Mouse (Mus musculus) heart, adult 9 months (tissue): ENCODE data around the gene Slc5a4a.

Source experiments
- DNase-seq, 2 experiments: peaks; one replicate each; pipeline ENCODE4 v3.0.0; 2022; ENCODE audit warnings: low spot score in 2 of 2

Slc5a4a gene

GRCm38 (mm10) chr10:76218240-76218639, 71.0 kb downstream of the Slc5a4a start:
- no peak for DNase-seq

GRCm38 (mm10) chr10:76225944-76226343, 78.7 kb downstream of the Slc5a4a start:
- no peak for DNase-seq

GRCm38 (mm10) chr10:76229627-76230026, 82.4 kb downstream of the Slc5a4a start:
- no peak for DNase-seq

GRCm38 (mm10) chr10:76237341-76238225, 90.3 kb downstream of the Slc5a4a start, which contains the start of gene Prmt2:
TSS of gene Prmt2 (minus strand) at chr10:76237865.
- peak; percentile 91 to 92 for DNase-seq
